Mouse (Mus musculus) ES-E14 (cell line): ENCODE results near the gene Mettl15. TPM values are rescaled to one million over a fixed set of nuclear protein-coding genes. Genes with fewer than 3 reads are reported as not detected.

ENCODE experiments used
- DNase-seq: peaks from one replicate; pipeline ENCODE4 v3.0.0-alpha.2; 2013; ENCODE audit warnings: low read depth, low spot score
- H3K27ac ChIP-seq: 2 replicates; pipeline ENCODE4 v1.5.1; 2012; ENCODE audit warnings: low read depth, mild to moderate bottlenecking, low read length, moderate library complexity, mixed read lengths; ENCODE audit not compliant: poor library complexity, insufficient read depth, severe bottlenecking
- H3K36me3 ChIP-seq: 2 replicates; pipeline ENCODE4 v1.6.1; 2012; ENCODE audit warnings: mild to moderate bottlenecking, low read length, moderate library complexity, mixed read lengths; ENCODE audit not compliant: control insufficient read depth, poor library complexity, insufficient read depth, severe bottlenecking
- H3K4me1 ChIP-seq, 2 experiments: fragments of 150-350 bp in 1 of 2; sonication (generic) in 1 of 2; 2 replicates each; pipeline ENCODE4 v1.6.1; 2012; ENCODE audit warnings: low read length in 2 of 2, mild to moderate bottlenecking in 1 of 2, mixed read lengths in 1 of 2; ENCODE audit not compliant: control insufficient read depth in 2 of 2, insufficient read depth in 2 of 2, poor library complexity in 1 of 2
- H3K4me3 ChIP-seq, 2 experiments: fragments of 150-350 bp in 1 of 2; sonication (generic) in 1 of 2; 2 replicates each; pipeline ENCODE4 v1.5.1; 2012; ENCODE audit warnings: low read length in 2 of 2, low read depth in 1 of 2, mild to moderate bottlenecking in 1 of 2, mixed read lengths in 1 of 2; ENCODE audit not compliant: insufficient read depth in 1 of 2, poor library complexity in 1 of 2, severe bottlenecking in 1 of 2
- H3K9ac ChIP-seq: 2 replicates; pipeline ENCODE4 v1.6.1; 2012; ENCODE audit warnings: low read depth, mild to moderate bottlenecking, low read length, mixed read lengths; ENCODE audit not compliant: poor library complexity, insufficient read depth, severe bottlenecking
- H3K9me3 ChIP-seq: fragments of 150-350 bp; sonication (generic); 2 replicates; pipeline ENCODE4 v1.6.1; 2012; ENCODE audit warnings: low read depth, mild to moderate bottlenecking, low read length; ENCODE audit not compliant: control insufficient read depth, insufficient read depth
- CHD2 ChIP-seq: IDR thresholded peaks from 2 replicates; pipeline ENCODE4 v1.6.1; 2014; ENCODE audit warnings: mild to moderate bottlenecking, low read depth, low read length, inconsistent platforms
- HCFC1 ChIP-seq: IDR thresholded peaks from 2 replicates; pipeline ENCODE4 v1.6.1; 2012; ENCODE audit warnings: low read length, inconsistent platforms, borderline replicate concordance; ENCODE audit not compliant: insufficient read depth
- MAFK ChIP-seq: IDR thresholded peaks from 2 replicates; pipeline ENCODE4 v1.6.1; 2014; ENCODE audit warnings: mild to moderate bottlenecking, low read depth, low read length, inconsistent platforms; ENCODE audit not compliant: insufficient read depth
- ZC3H11A ChIP-seq: IDR thresholded peaks from 2 replicates; pipeline ENCODE4 v1.6.1; 2012; ENCODE audit warnings: low read depth, mild to moderate bottlenecking, inconsistent platforms, low read length, borderline replicate concordance
- ZNF384 ChIP-seq: IDR thresholded peaks from 2 replicates; pipeline ENCODE4 v1.6.1; 2012; ENCODE audit warnings: low read depth, low read length, inconsistent platforms
- in situ Hi-C, 2 experiments: fragments of 600-800 bp; cut with MboI; formaldehyde crosslinking; loops; one replicate each; pipeline ENCODE4 v1.15.1; 2025; ENCODE audit warnings: low sequenced_read_pairs in 2 of 2, inconsistent platforms in 1 of 2; ENCODE audit not compliant: unreplicated experiment in 2 of 2
- total RNA-seq: library from RNA; depleted of rRNA; stranded (reverse); fragments of 300-350 nt; gene quantifications from 2 replicates; pipeline ENCODE4 v1.2.3, GENCODE M21; 2012

Gene Mettl15
- total RNA-seq, 1 experiment: 2.9 TPM

DNA sequence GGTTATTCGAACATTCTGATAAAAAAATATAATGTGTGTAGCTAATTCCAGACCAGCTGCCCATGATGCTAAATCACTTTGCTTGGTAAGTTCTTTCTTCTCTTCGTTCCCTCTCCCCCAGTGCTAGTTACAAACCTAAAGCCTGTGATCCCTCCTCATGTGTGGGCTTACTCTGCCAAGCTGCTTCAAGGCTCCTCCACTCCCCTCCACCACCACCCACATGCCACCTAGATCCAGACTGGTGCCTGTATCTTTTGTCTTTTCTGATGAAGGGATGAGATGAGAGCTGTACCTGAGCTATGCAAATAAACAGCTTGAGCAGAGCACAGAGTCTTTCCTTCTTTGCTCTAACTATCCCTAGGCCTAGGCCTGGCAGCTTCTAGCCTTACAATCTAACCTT is 72.5 kb downstream of the Mettl15 start:
- H3K4me3 ChIP-seq: no peak overlapping the region
- no peak overlapping the region for H3K27ac ChIP-seq
- no peaks in the 10 kb centered on the region for H3K36me3 ChIP-seq
- in situ Hi-C loops: no loop called here
- no peaks in the 10 kb centered on the region for H3K9me3 ChIP-seq
- TF ChIP-seq HCFC1 (no peak), CHD2 (no peak)
- no peaks in the 10 kb centered on the region for H3K4me1 ChIP-seq
- H3K9ac ChIP-seq: no peak overlapping the region
- no peak for DNase-seq

DNA sequence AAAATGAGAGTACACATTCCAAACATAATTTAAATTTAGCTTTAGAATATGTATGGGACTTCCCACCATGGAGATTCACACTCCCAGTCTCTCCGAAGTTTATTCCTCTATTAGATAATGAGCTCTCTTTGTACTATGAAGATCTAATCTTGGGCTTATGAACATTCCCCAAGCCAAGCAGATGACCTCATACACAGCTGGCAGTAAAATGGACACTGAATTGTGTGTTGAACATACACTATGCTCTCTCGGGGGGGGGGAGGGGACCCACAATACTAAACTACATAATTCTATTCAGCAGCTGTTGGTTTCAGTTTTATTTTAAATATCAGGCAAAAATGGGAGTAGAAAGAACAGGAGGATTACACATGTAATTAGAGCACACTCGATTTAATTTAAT is 97.6 kb downstream of the Mettl15 start:
- Histone ChIP-seq H3K9ac (no peak overlapping the region), H3K4me3 (no peak overlapping the region), H3K36me3 (no peaks in the 10 kb centered on the region), H3K4me1 (no peaks in the 10 kb centered on the region), H3K27ac (no peak overlapping the region), H3K9me3 (no peaks in the 10 kb centered on the region)
- TF ChIP-seq ZNF384 (no peak), HCFC1 (no peak), CHD2 (no peak), ZC3H11A (no peak), MAFK (no peak)
- no peak for DNase-seq
- in situ Hi-C loops: no loop called here

DNA sequence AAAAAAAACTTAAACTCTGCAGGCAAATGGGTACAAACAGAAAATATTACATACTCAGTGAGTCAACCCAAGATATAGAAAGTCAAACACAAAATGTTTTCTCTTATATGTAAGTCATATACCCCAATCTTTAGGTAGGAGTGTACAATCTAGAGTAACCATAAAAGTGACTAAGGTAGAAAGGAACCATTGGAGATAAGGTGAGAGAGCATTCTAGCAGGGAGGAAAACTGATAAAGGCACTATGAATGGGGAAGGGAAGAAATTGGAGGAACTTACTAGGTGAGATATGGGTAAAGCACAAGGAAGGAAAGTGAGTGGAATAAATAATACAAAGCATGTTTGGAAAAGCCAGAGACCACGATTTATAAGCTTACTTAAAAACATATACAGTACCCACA is 122.0 kb downstream of the Mettl15 start:
- no peak overlapping the region for H3K27ac ChIP-seq
- in situ Hi-C loops: no loop called here
- H3K9ac ChIP-seq: no peak overlapping the region
- no peaks in the 10 kb centered on the region for H3K9me3 ChIP-seq
- H3K4me3 ChIP-seq: no peak overlapping the region
- no peaks in the 10 kb centered on the region for H3K4me1 ChIP-seq
- no peaks in the 10 kb centered on the region for H3K36me3 ChIP-seq
- DNase-seq: no peak
- TF ChIP-seq HCFC1 (no peak), ZC3H11A (no peak), ZNF384 (no peak)

DNA sequence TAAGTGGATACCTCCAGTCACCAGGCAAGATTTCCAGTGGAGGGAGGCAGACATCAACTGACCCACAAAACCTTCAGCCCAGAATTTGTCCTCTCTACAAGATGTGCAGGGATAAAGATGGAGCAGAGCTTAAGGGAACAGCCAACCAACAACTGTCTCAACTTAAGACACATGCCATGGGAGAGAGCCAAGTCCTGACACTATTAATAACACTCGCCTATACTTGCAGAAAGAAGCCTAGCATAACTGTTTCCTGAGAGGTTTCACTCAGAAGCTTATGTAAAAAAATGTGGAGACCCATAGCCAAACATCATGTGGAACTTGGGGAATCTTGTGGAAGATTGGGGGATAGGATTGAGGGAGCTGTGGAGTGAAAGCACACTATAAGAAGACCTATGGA is 124.4 kb downstream of the Mettl15 start:
- H3K36me3 ChIP-seq: no peaks in the 10 kb centered on the region
- no peak overlapping the region for H3K27ac ChIP-seq

DNA sequence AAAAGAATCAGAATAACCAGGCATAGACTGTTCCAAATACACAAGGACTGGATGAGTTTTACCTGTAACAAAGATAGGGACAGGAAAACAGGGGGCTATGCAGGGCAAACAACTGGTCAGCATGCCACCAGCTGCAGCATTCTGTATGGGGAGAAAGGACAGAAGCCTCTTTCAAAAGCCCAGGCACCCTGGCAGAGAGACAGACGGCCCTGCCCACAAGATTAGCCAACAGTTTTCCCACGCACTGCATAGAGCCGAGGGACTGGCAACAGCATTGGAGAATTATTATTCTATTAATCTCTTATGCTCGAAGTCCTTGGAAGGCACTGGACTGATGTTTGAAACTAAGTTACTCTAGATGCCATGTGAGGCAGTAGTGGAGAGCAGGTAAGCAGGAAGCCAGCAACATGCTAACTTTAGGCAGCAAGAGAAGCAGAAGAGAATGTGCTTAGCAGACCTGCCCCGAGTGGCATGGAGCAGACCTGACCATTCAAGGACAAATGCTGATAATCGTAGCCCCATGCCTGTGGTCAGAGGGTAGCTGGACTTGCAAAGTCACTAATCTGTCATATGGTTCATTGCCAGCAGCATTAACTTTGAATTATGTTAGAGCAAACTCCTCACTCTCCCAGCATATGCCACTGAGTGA is 127.0 kb downstream of the Mettl15 start:
- no peaks in the 10 kb centered on the region for H3K9me3 ChIP-seq
- no peak for DNase-seq
- H3K9ac ChIP-seq: no peak overlapping the region
- in situ Hi-C loops: no loop called here
- H3K36me3 ChIP-seq: no peaks in the 10 kb centered on the region
- no peak overlapping the region for H3K27ac ChIP-seq
- no peaks in the 10 kb centered on the region for H3K4me1 ChIP-seq
- no peak overlapping the region for H3K4me3 ChIP-seq
- TF ChIP-seq CHD2 (no peak), ZNF384 (no peak)

More for the DNA sequence above, 124.4 kb downstream of the Mettl15 start:
- Histone ChIP-seq H3K4me3 (no peak overlapping the region), H3K9me3 (no peaks in the 10 kb centered on the region), H3K4me1 (no peaks in the 10 kb centered on the region), H3K9ac (no peak overlapping the region)
- in situ Hi-C loops: no loop called here
- no peak for DNase-seq
- TF ChIP-seq MAFK: no peak
- TF ChIP-seq HCFC1: no peak
- TF ChIP-seq ZNF384: no peak
- no peak for TF ChIP-seq ZC3H11A
- TF ChIP-seq CHD2: no peak
